Mouse (Mus musculus): ENCODE measurements around the gene Zfp28.
"Not testable (repeated sequence)": the region's sequence is repeated elsewhere in the genome, so short reads cannot be mapped to it uniquely, and the experiment has no call there.

The Zfp28 gene

GRCm38 (mm10) chr7:6383044-6383455 lies at the start of gene Zfp28:
Zfp28 (plus strand) TSS chr7:6383295.
- DNase-seq (ENCODE audit: low spot score), result peak; percentile 85

GRCm38 (mm10) chr7:6339865-6340264 lies 43.2 kb upstream of the Zfp28 start:
- DNase-seq (ENCODE audit: low spot score), result no peak

GRCm38 (mm10) chr7:6343501-6344071 lies 39.5 kb upstream of the Zfp28 start, which contains the start of gene Gm3854:
Gm3854 (plus strand) TSS chr7:6343759.
- DNase-seq (ENCODE audit: low spot score), result peak; percentile 74

- no peak for DNase-seq (ENCODE audit: low spot score)
Measured at GRCm38 (mm10) chr7:6344124-6344523, 39.0 kb upstream of the Zfp28 start.

- no peak for DNase-seq (ENCODE audit: low spot score)
Measured at GRCm38 (mm10) chr7:6358121-6358520, 25.0 kb upstream of the Zfp28 start.

- no peak for DNase-seq (ENCODE audit: low spot score)
Measured at GRCm38 (mm10) chr7:6358937-6359590, 24.0 kb upstream of the Zfp28 start.

GRCm38 (mm10) chr7:6360477-6361060 lies 22.5 kb upstream of the Zfp28 start:
- DNase-seq (ENCODE audit: low spot score), result no peak

GRCm38 (mm10) chr7:6361756-6362155 lies 21.3 kb upstream of the Zfp28 start:
- no peak for DNase-seq (ENCODE audit: low spot score)

GRCm38 (mm10) chr7:6362268-6363046 lies 20.6 kb upstream of the Zfp28 start:
- peak; percentile 98 for DNase-seq (ENCODE audit: low spot score)

- no peak for DNase-seq (ENCODE audit: low spot score)
Measured at GRCm38 (mm10) chr7:6363047-6363488, 20.0 kb upstream of the Zfp28 start, which contains the start of gene Zfp78. Zfp78 (plus strand) TSS chr7:6363280.

- DNase-seq (ENCODE audit: low spot score), result no peak
Measured at GRCm38 (mm10) chr7:6364761-6365160, 18.3 kb upstream of the Zfp28 start.

GRCm38 (mm10) chr7:6367185-6367584 lies 15.9 kb upstream of the Zfp28 start:
- no peak for DNase-seq (ENCODE audit: low spot score)

- not testable (repeated sequence) for DNase-seq (ENCODE audit: low spot score)
Measured at GRCm38 (mm10) chr7:6368146-6368545, 14.9 kb upstream of the Zfp28 start.

GRCm38 (mm10) chr7:6369460-6369859 lies 13.6 kb upstream of the Zfp28 start:
- no peak for DNase-seq (ENCODE audit: low spot score)

GRCm38 (mm10) chr7:6372993-6373392 lies 10.1 kb upstream of the Zfp28 start:
- DNase-seq (ENCODE audit: low spot score), result no peak

- DNase-seq (ENCODE audit: low spot score), result peak; percentile 63
Measured at GRCm38 (mm10) chr7:6378441-6378840, 4.7 kb upstream of the Zfp28 start.

GRCm38 (mm10) chr7:6381431-6381830 lies 1.7 kb upstream of the Zfp28 start:
- DNase-seq (ENCODE audit: low spot score), result no peak

- no peak for DNase-seq (ENCODE audit: low spot score)
Measured at GRCm38 (mm10) chr7:6384011-6384410, 916 bp downstream of the Zfp28 start.

- no peak for DNase-seq (ENCODE audit: low spot score)
Measured at GRCm38 (mm10) chr7:6386995-6387394, 3.9 kb downstream of the Zfp28 start.

GRCm38 (mm10) chr7:6388971-6389370 lies 5.9 kb downstream of the Zfp28 start:
- DNase-seq (ENCODE audit: low spot score), result no peak

GRCm38 (mm10) chr7:6389449-6389848 lies 6.4 kb downstream of the Zfp28 start:
- DNase-seq (ENCODE audit: low spot score), result no peak
